Mouse (Mus musculus): Measurements from ENCODE around the gene Dis3. TPM values are rescaled to one million over a fixed set of nuclear protein-coding genes. Genes with fewer than 3 reads are reported as not detected.

Gene Dis3
- total RNA-seq (2021): 10 to 100 TPM; 38.7 to 39.7 TPM

DNA sequence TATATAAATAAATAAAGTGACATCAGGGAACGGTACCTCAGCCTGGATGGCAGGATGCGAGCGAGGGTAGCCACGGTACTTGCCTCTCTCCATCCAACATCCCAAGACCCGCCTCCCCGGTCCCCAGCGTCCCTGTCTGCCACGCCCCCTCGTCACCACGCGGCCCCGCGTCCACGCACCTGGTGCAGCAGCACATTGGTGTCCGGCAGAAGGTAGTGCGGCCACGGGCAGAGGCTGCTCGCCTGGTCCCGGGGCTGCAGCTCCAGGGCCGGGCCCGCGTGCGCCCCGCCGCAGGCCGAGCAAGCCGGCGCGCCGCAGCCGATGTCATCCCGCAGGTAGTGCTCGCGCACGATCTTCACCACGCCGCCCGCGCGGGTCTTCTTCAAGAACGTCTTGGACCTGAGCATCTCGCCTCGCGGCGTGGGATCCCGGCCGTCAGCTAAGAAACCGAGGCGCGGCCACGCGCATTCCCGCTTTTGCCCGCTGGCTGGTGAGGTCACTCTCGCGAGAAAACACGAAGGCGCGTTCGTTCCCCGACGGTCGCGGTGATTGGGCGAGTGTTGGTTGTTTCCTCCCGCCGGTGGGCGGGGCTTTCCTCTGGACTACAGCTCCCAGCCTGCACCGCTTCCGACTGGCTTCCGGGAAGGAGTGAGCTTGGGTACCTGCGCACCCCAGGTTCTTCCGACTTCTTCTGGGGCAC is at the start of gene Dis3, which contains the start of gene Pibf1:
Dis3 (minus strand) TSS at position 504 of the 700 bp plus-strand sequence.
Pibf1 (plus strand) TSS at position 158 of the 700 bp plus-strand sequence.
- peak; percentile 99 for DNase-seq
- intact Hi-C loops (cut with DNase I): no loop called here

DNA sequence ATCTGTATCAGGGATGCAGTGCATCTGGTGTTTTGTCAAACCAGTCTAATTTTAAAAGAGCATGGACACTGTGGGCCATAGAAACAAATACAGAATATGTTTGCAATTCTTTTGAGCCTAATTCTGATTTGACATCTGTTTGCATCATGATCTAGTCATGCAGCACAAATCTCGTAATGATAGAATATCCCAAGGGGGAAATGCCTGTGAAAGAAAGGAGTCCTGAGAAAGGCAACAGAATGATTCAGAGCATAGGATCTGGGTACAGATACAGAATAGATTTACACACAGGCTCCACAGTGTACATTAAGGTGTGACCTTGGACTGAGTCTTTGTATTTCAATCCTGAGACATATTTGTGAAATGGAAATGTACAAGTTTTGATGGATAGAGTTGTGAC is 47.3 kb upstream of the Dis3 start:
- intact Hi-C loops (cut with DNase I): loop anchor here (10.0 kb wide), 1 partner anchor 148 kb away; the partner anchor contains the start of gene Klf5
- no peak for DNase-seq

DNA sequence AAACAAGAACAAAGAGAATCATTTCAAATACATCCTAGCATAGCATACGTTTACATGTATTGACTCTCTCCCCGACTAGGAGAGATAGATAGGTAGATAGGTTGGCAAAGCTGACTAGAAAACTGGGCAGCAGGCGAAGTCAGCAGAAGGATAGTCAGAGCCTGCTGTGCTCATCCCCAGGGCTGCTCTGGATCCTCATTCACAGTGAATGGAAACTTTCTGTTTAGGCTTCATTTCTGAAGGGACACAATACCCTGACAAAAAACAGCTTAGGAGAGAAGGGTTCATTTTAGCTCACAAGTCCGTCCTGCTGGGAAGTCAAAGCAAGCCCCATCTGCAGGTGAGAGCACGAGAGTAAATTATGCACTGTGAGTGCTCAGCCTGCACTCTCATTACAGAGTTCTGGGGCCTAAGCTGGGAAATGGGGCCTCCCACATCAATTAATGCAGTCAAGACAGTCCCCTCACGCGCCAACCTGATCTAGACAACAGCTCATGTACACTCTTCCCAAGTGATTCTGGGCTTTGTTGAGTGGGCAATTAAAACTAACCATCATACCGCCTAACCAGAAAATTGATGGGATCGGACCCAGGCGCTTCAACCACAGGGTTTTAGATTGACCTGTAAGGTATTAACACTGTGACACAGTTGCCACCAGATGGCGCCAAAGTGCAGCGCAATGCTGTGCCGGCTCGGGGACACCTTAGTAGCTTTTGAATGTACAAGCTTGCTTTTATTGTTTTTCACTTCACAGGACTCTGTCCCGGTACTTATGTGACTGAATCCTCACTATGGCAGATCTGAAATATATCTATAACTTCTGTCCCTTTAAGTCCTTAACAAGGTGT is 42.4 kb upstream of the Dis3 start:
- peak; percentile 88 for DNase-seq
- intact Hi-C loops (cut with DNase I): loop anchor here (2.0 to 10.0 kb wide), 2 partner anchors 153 to 753 kb away; partner anchors contain the start of gene Klf5

DNA sequence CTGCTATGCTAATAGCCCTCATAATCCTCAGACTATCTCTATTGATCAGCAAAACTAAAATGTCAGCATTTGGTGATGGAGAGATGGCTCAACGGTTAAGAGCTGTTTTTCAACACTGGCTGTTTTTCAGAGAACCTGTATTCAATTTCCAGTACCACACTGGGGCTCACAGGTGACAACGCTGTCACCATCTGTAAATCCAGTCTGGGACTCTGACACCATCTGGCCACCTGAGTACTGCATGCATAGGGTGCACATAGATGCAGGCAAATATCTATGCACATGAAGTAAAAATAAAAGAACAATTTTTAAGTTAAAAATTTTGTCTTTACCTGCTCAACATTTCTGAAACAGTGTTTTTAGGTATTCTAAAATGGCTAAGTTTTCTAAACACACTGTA is 40.5 kb upstream of the Dis3 start:
- intact Hi-C loops (cut with DNase I): loop anchor here (10.0 kb wide), 1 partner anchor 155 kb away; the partner anchor contains the start of gene Klf5

DNA sequence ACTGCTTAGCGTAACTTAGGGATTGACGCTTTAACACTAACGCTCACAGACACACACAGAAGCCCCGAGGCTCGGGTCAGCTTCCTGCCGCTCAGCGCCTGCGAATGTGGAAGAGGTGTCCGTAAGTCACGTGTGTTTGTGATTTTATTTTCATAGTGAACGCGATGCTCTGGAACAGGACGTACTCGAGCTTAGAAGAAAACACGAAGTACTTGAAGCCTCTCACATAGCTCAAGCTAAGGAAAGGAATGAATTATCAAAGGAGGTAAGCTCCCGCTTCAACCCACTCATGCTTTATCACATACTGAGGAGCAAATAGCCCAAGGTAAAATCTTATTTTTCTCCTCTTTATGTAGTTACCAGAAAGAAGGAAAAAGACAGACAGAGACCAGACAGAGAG is 36.7 kb upstream of the Dis3 start:
- intact Hi-C loops (cut with DNase I): no loop called here
- DNase-seq: no peak

More for the DNA sequence above, 40.5 kb upstream of the Dis3 start:
- no peak for DNase-seq

DNA sequence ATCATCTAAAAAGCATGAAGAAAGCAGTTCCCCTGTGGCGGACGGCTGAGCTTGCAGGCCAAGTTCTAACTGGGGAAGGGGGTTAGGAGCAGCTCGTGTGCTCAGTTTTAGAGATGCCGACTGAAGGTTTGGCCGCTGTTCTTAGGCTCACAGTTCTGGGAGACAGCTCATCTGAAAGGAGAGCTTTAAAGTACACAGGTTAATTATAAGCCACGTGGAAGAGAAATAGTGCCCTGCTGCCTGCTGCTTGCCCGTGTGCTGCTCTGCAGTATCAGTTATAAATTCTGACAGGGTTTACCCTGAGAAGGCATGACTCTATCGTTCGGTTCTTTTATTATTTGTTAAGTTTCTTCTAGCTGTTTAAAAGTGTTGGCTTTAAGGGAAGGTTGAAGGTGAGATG is 36.2 kb upstream of the Dis3 start:
- intact Hi-C loops (cut with DNase I): no loop called here
- no peak for DNase-seq

DNA sequence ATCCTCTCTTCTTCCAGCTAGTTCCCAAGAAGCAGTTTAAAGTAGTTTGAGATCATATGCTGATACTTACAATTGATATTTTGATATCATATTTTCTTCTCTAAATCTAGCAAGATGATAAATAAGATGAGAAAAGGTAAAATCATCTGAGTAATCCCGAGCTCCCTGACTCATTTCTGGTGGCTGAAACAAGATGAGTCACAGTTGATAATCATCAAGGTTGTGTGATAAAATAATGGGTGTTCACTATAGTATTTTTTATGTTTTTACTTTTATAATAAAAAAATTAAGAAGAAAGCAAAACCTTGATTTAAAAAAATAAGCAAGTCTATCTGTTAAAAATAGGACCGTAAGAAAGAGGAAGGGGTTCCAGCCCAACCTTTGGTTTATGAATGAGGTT is 34.5 kb upstream of the Dis3 start:
- intact Hi-C loops (cut with DNase I): no loop called here
- DNase-seq: no peak

GRCm38 (mm10) chr14:99129050-99129449 is 29.5 kb upstream of the Dis3 start:
- intact Hi-C loops (cut with DNase I): no loop called here
- no peak for DNase-seq

GRCm38 (mm10) chr14:99127509-99127908 is 27.9 kb upstream of the Dis3 start:
- intact Hi-C loops (cut with DNase I): no loop called here
- DNase-seq: no peak

DNA sequence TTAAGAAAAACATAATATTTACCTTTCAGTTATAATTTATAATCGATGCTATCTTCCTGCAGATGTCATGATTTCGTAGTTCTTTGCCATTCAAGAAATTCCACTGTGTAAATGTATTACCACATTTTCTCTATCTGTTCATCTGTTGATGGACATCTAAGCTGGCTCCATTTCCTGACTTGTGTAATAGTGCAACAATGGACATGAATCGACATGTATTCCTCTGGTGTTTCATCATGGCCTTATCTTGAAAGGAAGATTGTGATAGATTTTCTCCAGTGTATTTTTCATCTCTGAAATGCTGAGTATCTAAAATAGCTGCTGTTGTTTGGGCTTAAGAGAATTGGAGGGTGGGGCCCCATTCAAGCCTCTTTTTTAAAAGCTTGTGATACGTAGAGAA is 27.1 kb upstream of the Dis3 start:
- intact Hi-C loops (cut with DNase I): no loop called here
- DNase-seq: no peak

DNA sequence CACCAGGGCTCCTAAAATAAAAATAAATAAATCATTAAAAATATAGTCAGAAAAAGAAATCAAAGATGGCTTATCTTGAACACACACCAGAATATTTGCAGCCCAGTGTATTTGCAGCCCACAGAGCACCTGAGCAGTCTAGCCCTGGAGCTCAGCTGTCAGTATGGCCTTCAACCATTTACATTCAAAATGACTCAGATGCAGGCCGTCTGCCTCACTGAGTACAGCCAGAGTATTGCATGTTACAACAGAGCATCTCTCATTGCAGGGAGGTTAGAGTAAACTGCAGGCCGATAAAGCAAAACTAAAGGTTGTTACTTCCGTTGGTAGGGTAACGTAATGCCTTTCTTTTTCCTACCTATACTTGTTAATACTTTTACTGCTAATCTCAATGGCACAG is 24.5 kb upstream of the Dis3 start:
- intact Hi-C loops (cut with DNase I): no loop called here
- no peak for DNase-seq

GRCm38 (mm10) chr14:99121584-99122339 is 22.2 kb upstream of the Dis3 start:
- DNase-seq: no peak
- intact Hi-C loops (cut with DNase I): no loop called here

GRCm38 (mm10) chr14:99117576-99117975 is 18.0 kb upstream of the Dis3 start:
- no peak for DNase-seq
- intact Hi-C loops (cut with DNase I): no loop called here

DNA sequence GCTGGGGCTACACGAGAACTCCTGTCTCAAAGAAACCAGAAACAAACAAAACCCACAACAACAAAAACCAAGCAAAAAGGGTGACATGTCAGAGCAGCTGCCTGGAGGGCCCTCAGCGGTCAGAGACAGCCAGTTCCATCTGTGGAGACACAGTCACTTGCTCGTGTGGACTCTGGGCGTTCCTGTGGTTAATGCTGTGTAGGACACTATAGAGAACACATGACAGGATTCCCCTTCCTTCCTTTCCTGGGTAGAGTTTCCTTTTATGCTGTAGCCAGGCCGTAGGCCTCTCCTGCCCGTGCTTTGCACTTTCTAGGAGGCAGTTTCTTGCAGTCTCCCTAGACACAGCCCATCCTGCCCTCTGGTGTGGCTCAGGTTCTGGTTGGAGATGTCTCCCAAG is 9.2 kb upstream of the Dis3 start:
- intact Hi-C loops (cut with DNase I): no loop called here
- DNase-seq: no peak

- no peak for DNase-seq
- intact Hi-C loops (cut with DNase I): no loop called here
These were observed 8.1 kb upstream of the Dis3 start for GRCm38 (mm10) chr14:99107631-99108187.

DNA sequence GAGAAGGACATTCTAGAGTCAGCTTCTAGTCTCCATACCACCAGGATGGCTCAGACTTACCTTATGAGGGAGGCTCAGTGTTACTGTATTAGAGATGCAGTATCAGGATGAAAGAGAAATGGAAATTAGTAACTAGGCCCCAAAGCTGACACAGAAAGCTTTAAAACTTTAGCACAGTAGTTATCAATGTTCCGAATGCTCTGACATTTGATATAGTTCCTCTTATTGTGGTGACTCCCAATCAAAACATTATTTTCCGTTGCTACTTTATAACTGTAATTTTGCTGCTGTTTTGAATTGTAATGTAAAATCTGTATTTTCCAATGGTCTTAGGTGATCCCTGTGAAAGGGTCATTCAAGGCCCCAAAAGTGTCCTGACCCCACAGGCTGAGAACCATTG is 7.1 kb upstream of the Dis3 start:
- no peak for DNase-seq
- intact Hi-C loops (cut with DNase I): no loop called here

DNA sequence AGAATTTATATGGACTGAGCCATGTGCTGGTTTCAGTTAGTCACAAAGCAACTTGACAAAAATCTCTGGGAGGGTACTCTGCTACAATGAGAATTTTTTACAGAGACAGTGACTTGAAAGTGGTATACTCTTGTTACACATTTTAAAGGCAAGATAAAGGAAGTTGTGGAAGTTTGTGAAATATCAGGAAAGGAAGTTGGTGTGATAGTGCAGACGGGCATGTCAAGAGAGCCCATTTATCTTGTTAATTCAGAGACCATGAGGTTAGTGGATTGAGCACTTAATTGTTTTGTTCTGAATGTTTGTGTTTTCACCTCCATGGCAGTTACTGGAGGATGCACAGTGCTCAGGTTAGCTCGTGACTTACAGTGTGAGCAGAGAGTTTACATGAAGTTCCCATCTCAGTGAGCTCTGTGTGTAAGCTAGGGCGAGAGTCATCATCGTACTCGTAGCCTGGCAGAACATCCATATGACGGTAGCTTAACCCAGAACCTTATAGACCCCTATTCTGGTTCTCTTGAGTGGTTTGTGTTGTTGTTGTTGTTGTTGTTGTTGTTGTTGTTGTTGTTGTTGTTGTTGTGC is 5.1 kb upstream of the Dis3 start:
- no peak for DNase-seq
- intact Hi-C loops (cut with DNase I): no loop called here

- no peak for DNase-seq
- intact Hi-C loops (cut with DNase I): no loop called here
These were observed 3.5 kb upstream of the Dis3 start for GRCm38 (mm10) chr14:99103050-99103449.

- DNase-seq: no peak
- intact Hi-C loops (cut with DNase I): no loop called here
These were observed 507 bp upstream of the Dis3 start for GRCm38 (mm10) chr14:99099967-99100587.

DNA sequence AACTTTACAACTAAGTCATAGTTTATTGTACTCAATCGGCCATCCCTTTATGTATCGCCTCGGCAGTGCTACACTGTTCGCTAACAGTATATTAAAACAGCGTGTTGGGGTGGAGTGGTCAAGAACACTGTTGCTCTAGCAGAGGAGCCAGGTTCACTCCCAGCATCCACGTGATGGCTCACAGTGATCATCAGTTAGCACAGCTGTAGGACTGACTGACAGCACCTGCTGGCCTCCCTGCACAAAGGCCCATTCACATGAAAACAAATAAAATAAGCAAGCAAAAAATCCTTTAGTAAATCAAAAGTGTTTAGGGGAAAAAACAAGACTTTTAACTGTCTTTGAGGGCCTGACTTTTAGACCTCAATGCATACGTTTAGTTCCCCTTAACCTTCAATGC is 10.6 kb downstream of the Dis3 start:
- no peak for DNase-seq
- intact Hi-C loops (cut with DNase I): no loop called here

Measured in left cerebral cortex, postnatal 4 days (tissue).